Mouse (Mus musculus) lung, adult 2 months (tissue): ENCODE measurements around the gene Elmo1.

Experiments
- CTCF ChIP-seq: fragments of 200-500 bp; IDR thresholded peaks from 2 replicates; pipeline ENCODE4 v1.5.1; 2011; ENCODE audit warnings: mild to moderate bottlenecking, low read length, control low read depth; ENCODE audit not compliant: insufficient read depth
- POLR2A ChIP-seq: fragments of 200-500 bp; IDR thresholded peaks from 2 replicates; pipeline ENCODE4 v1.6.1; 2011; ENCODE audit warnings: low read depth, mild to moderate bottlenecking, control low read depth, low read length, borderline replicate concordance; ENCODE audit errors: extremely low read depth

GRCm38 (mm10) chr13:20283891-20284290, 193.5 kb downstream of the Elmo1 start:
- TF ChIP-seq POLR2A (no peak), CTCF (no peak)
